ENCODE assay signal across 8 mouse cellular contexts in the genomic region with DNA sequence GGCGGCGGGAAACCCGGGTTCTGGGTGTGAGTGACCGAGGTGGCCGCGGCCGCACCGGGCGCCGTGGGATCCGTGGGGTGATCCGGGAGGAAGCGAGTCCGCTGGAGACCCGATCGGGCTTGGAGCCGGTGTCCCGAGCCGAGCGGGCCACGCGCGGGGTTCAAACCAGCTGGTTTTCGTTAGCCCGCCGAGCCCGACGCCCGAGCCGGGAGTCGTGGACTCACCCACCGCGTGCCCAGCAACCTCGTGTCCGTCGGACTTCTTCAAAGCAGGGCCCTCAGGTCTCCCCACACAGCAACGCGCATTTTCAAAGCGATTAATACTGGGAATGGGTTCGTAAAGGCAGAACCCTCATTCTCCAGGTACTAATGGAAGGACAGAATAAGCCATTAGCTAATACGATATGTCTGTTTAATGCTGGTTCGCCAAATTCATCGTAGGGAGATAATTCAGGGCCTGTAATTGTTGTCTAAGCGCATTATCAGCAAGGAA. TPM values are rescaled to one million over a fixed set of nuclear protein-coding genes. Genes with fewer than 3 reads are reported as not detected.
DNase-seq lines count a peak whose midpoint lies in the region; ATAC-seq and TF ChIP-seq lines count a peak whose summit lies in the region.

No protein-coding gene starts in this region.

- DNase-seq in kidney, adult 2 months, result no peak
- DNase-seq in embryonic facial prominence, embryonic 14.5 days (ENCODE audit: low spot score), result no peak
- no peak for DNase-seq in urinary bladder, postnatal 14 days (ENCODE audit: low spot score)
- DNase-seq in layer of hippocampus, adult 18-20 months (ENCODE audit: low spot score in 2 of 2), result no peak
- no peak for DNase-seq in left cerebral cortex, adult 9 months (ENCODE audit: low spot score in 2 of 2)

- no peaks in the 10 kb centered on the region for H3K9me3 ChIP-seq in kidney, embryonic 16.5 days (ENCODE audit: low read length)
- H3K9me3 ChIP-seq in embryonic facial prominence, embryonic 14.5 days (ENCODE audit: control insufficient read depth, low read length), result peaks cover 4% of the 10 kb centered on the region; the same call in 1 of the 2 replicates
- no peaks in the 10 kb centered on the region for H3K9me3 ChIP-seq in hindbrain, embryonic 15.5 days
- no peaks in the 10 kb centered on the region for H3K9me3 ChIP-seq in neural tube, embryonic 13.5 days

- no peak for TF ChIP-seq POLR2A in kidney, adult 2 months (IDR thresholded peaks at IDR 0.05; ENCODE audit: low read depth, low read length)

- H3K27ac ChIP-seq in kidney, embryonic 16.5 days (ENCODE audit: low read length), result no peak overlapping the region
- H3K27ac ChIP-seq in kidney, adult 2 months (ENCODE audit: insufficient read depth, low read depth, low read length), result no peak overlapping the region
- H3K27ac ChIP-seq in embryonic facial prominence, embryonic 14.5 days (replicated peaks; ENCODE audit: low read depth, low read length), result no peak overlapping the region
- H3K27ac ChIP-seq in hindbrain, embryonic 15.5 days (replicated peaks), result peak overlapping the region; percentile 57
- H3K27ac ChIP-seq in neural tube, embryonic 13.5 days (replicated peaks), result no peak overlapping the region

- H3K9ac ChIP-seq in kidney, embryonic 16.5 days (replicated peaks; ENCODE audit: low read length), result peak overlapping the region; percentile 40; the same call in 1 of the 2 replicates
- H3K9ac ChIP-seq in embryonic facial prominence, embryonic 14.5 days (ENCODE audit: low read depth, low read length), result peak overlapping the region; percentile 61
- H3K9ac ChIP-seq in hindbrain, embryonic 15.5 days, result 0 out of 2 replicates have a peak overlapping the region, but pooled peaks have one; percentile 22
- peak overlapping the region; percentile 57 for H3K9ac ChIP-seq in neural tube, embryonic 13.5 days

- no peak for TF ChIP-seq CTCF in kidney, adult 2 months (conservative IDR thresholded peaks at IDR 0.05; ENCODE audit: insufficient read depth, insufficient read length, low read depth, low read length)

- peaks cover 6% of the 10 kb centered on the region; the same call in 1 of the 2 replicates for H3K4me1 ChIP-seq in kidney, embryonic 16.5 days (ENCODE audit: insufficient read depth, low read length)
- H3K4me1 ChIP-seq in kidney, adult 2 months (ENCODE audit: control insufficient read depth, insufficient read depth, low read length), result no peaks in the 10 kb centered on the region
- peaks cover 3% of the 10 kb centered on the region; the same call in 1 of the 2 replicates for H3K4me1 ChIP-seq in embryonic facial prominence, embryonic 14.5 days (ENCODE audit: control insufficient read depth, insufficient read depth, low read length)
- H3K4me1 ChIP-seq in hindbrain, embryonic 15.5 days (replicated peaks), result peaks cover 10% of the 10 kb centered on the region
- peaks cover 17% of the 10 kb centered on the region for H3K4me1 ChIP-seq in neural tube, embryonic 13.5 days (replicated peaks)

- peak overlapping the region; percentile 57 for H3K4me2 ChIP-seq in kidney, embryonic 16.5 days (replicated peaks; ENCODE audit: low read depth, low read length)
- peak overlapping the region; percentile 59 for H3K4me2 ChIP-seq in embryonic facial prominence, embryonic 14.5 days (ENCODE audit: low read depth, low read length)
- peak overlapping the region; percentile 60 for H3K4me2 ChIP-seq in hindbrain, embryonic 15.5 days
- H3K4me2 ChIP-seq in neural tube, embryonic 13.5 days, result peak overlapping the region; percentile 55

- peaks cover 86% of the 10 kb centered on the region for H3K27me3 ChIP-seq in kidney, embryonic 16.5 days (ENCODE audit: insufficient read depth, low read length)
- peaks cover 11% of the 10 kb centered on the region for H3K27me3 ChIP-seq in kidney, adult 2 months (replicated peaks; ENCODE audit: control insufficient read depth, insufficient read depth, low read length)
- peaks cover 71% of the 10 kb centered on the region for H3K27me3 ChIP-seq in embryonic facial prominence, embryonic 14.5 days (replicated peaks; ENCODE audit: control insufficient read depth, insufficient read depth, low read length)
- H3K27me3 ChIP-seq in hindbrain, embryonic 15.5 days, result peaks cover 75% of the 10 kb centered on the region
- H3K27me3 ChIP-seq in neural tube, embryonic 13.5 days, result peaks cover 89% of the 10 kb centered on the region

- no peak for ATAC-seq in kidney, embryonic 16.5 days (ENCODE audit: low FRiP score, low TSS enrichment)
- ATAC-seq in embryonic facial prominence, embryonic 14.5 days (ENCODE audit: low read depth), result no peak
- no peak for ATAC-seq in hindbrain, embryonic 15.5 days (ENCODE audit: low FRiP score, low read depth)
- no peak for ATAC-seq in neural tube, embryonic 13.5 days (ENCODE audit: low read depth)

- WGBS in kidney, embryonic 16.5 days, result 2% methylated on average over 44 of the region's 44 CpGs
- WGBS in kidney, adult 2 months, result 4% methylated on average over 44 of the region's 44 CpGs
- WGBS in embryonic facial prominence, embryonic 14.5 days, result 5% methylated on average over 25 of the region's 44 CpGs
- WGBS in hindbrain, embryonic 15.5 days, result 3% methylated on average over 44 of the region's 44 CpGs
- WGBS in neural tube, embryonic 13.5 days, result 4% methylated on average over 44 of the region's 44 CpGs

- H3K36me3 ChIP-seq in kidney, embryonic 16.5 days (ENCODE audit: insufficient read depth, low read length), result no peaks in the 10 kb centered on the region
- H3K36me3 ChIP-seq in kidney, adult 2 months (ENCODE audit: control insufficient read depth, insufficient read depth, low read length), result no peaks in the 10 kb centered on the region
- no peaks in the 10 kb centered on the region for H3K36me3 ChIP-seq in embryonic facial prominence, embryonic 14.5 days (ENCODE audit: control insufficient read depth, insufficient read depth, low read length)
- H3K36me3 ChIP-seq in hindbrain, embryonic 15.5 days, result no peaks in the 10 kb centered on the region
- H3K36me3 ChIP-seq in neural tube, embryonic 13.5 days, result no peaks in the 10 kb centered on the region

- peak overlapping the region; percentile 36 for H3K4me3 ChIP-seq in kidney, embryonic 16.5 days (ENCODE audit: low read length)
- no peak overlapping the region for H3K4me3 ChIP-seq in kidney, adult 2 months (ENCODE audit: insufficient read depth, low read depth, low read length)
- H3K4me3 ChIP-seq in embryonic facial prominence, embryonic 14.5 days (ENCODE audit: low read depth, low read length), result peak overlapping the region; percentile 34
- peak overlapping the region; percentile 29 for H3K4me3 ChIP-seq in hindbrain, embryonic 15.5 days
- peak overlapping the region; percentile 31 for H3K4me3 ChIP-seq in neural tube, embryonic 13.5 days

RNA-seq across cellular contexts. Expression of a gene that starts 24.7 kb away (rescaled TPM):
- 4.2 and 4.8 TPM in 2 replicates for polyA plus RNA-seq in kidney, embryonic 16.5 days (2015; fragmentation: Nextera tagmentation; extraction: Ambion mirVana)
- 0.03 TPM in 2 replicates for polyA plus RNA-seq in kidney, adult 2 months (2012; rRNA removed)
- polyA plus RNA-seq in embryonic facial prominence, embryonic 14.5 days (2014; fragmentation: Nextera tagmentation; extraction: Ambion mirVana), result 25.7 and 30.6 TPM in 2 replicates
- polyA plus RNA-seq in hindbrain, embryonic 15.5 days (2015; fragmentation: Nextera tagmentation; extraction: Ambion mirVana), result 30.4 and 37.8 TPM in 2 replicates
- polyA plus RNA-seq in neural tube, embryonic 13.5 days (2015; fragmentation: Nextera tagmentation; extraction: Ambion mirVana), result 19.0 and 26.5 TPM in 2 replicates
- 10 to 100 TPM; 19.3 to 19.5 TPM for total RNA-seq in layer of hippocampus, adult 18-20 months (2021)

RNA-seq across cellular contexts. Expression of a gene that starts 34.1 kb away (rescaled TPM):
- 0.07 and 0.09 TPM in 2 replicates for polyA plus RNA-seq in kidney, embryonic 16.5 days (2015; fragmentation: Nextera tagmentation; extraction: Ambion mirVana)
- 0.05 and 0.06 TPM in 2 replicates for polyA plus RNA-seq in kidney, adult 2 months (2012; rRNA removed)
- 0.41 and 0.64 TPM in 2 replicates for polyA plus RNA-seq in embryonic facial prominence, embryonic 14.5 days (2014; fragmentation: Nextera tagmentation; extraction: Ambion mirVana)
- 0.44 and 0.73 TPM in 2 replicates for polyA plus RNA-seq in hindbrain, embryonic 15.5 days (2015; fragmentation: Nextera tagmentation; extraction: Ambion mirVana)
- 0.59 and 1.1 TPM in 2 replicates for polyA plus RNA-seq in neural tube, embryonic 13.5 days (2015; fragmentation: Nextera tagmentation; extraction: Ambion mirVana)
- under 1 TPM; 0.47 to 0.48 TPM for total RNA-seq in layer of hippocampus, adult 18-20 months (2021)
